Mouse (Mus musculus): ENCODE results near the gene Dagla.

Gene Dagla

DNA sequence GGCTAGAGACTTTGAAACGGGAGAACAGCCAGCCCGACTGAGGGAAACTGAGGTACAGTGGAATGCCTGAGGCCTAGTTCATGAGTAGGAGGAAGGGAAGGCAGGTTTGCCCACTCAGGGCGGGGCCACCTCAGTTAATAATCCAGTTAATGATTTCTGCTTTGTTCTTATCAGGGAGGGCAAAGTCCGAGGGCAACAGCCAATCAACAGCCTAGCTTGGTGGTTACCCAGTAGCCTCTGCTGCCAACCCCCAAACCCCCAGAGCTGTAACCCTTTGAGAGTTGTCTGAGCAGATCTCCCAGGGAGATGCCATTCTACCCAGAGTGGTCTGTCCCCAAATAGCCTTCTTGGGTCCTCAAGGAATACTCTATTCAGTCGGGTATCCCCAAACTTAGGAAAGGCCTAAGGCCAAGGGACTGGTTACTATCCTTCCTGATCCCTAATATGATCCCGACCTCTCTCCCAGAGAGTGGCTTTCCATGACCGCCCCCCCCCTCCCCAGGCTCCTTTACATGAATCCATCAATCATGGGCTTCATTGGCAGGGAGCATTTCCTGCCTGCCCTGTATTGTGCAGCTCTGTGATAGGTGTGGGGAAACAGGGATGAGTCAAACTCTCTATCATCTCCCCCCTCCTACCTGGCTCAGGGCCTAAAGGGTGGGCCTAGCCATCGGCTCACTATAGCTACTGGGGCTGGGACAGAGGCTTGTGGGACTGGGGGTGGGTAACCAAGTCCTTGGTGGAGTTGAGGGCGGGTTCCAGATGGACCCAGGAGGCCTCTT, 68.7 kb downstream of the Dagla start:
- DNase-seq (ENCODE audit: low spot score) = no peak

- DNase-seq (ENCODE audit: low spot score) = no peak
Measured at GRCm38 (mm10) chr19:10232327-10233017, 72.2 kb downstream of the Dagla start.

- DNase-seq (ENCODE audit: low spot score) = no peak
Measured at GRCm38 (mm10) chr19:10231871-10232270, 72.8 kb downstream of the Dagla start.

- DNase-seq (ENCODE audit: low spot score) = no peak
Measured at GRCm38 (mm10) chr19:10231016-10231415, 73.7 kb downstream of the Dagla start.

DNA sequence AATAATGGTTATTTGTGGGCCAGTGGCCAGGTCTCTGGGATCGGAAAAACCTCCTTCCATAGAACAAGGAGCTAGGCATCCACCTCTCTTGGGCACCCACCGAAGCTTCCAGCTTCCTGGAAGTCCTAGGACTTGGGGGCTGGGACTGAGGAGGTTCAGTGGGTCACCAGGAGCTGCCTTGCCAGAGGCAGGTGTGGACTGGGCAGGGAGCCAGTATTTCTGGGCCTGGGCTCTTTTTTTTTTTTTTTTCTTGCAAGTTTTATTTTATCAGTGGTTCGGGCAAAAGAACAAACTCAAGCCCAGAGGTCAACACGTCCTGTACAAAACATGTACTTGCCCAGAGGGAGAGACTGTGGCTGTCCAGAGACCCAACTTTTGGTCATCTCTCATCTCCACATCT, 78.9 kb downstream of the Dagla start:
- DNase-seq (ENCODE audit: low spot score) = no peak

- DNase-seq (ENCODE audit: low spot score) = no peak
Measured at GRCm38 (mm10) chr19:10224637-10225453, 79.8 kb downstream of the Dagla start.

GRCm38 (mm10) chr19:10223561-10223960, 81.1 kb downstream of the Dagla start:
- no peak for DNase-seq (ENCODE audit: low spot score)

DNA sequence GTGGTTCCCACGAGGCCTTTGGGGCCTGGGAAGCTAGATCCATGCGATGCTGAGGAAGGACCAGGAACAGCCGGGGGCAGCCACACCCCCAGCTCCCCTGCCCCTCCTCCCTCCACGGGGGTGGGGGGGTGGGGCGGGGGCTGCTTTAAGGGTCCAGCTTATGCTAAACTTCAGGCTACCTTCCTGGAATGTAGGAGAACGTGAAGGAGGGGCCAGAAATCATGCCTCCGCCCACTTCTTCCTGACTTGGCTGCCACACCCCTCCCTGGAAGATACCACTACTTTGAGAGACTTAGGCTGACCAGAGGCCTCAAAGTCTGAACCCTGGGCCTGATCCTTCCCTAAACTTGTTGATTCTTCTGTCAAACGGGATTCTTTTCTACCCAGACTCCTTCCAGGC, 82.0 kb downstream of the Dagla start:
- no peak for DNase-seq (ENCODE audit: low spot score)

- no peak for DNase-seq (ENCODE audit: low spot score)
Measured at GRCm38 (mm10) chr19:10221585-10221984, 83.1 kb downstream of the Dagla start.

GRCm38 (mm10) chr19:10219593-10219992, 85.1 kb downstream of the Dagla start:
- no peak for DNase-seq (ENCODE audit: low spot score)

GRCm38 (mm10) chr19:10219108-10219507, 85.6 kb downstream of the Dagla start:
- no peak for DNase-seq (ENCODE audit: low spot score)

DNA sequence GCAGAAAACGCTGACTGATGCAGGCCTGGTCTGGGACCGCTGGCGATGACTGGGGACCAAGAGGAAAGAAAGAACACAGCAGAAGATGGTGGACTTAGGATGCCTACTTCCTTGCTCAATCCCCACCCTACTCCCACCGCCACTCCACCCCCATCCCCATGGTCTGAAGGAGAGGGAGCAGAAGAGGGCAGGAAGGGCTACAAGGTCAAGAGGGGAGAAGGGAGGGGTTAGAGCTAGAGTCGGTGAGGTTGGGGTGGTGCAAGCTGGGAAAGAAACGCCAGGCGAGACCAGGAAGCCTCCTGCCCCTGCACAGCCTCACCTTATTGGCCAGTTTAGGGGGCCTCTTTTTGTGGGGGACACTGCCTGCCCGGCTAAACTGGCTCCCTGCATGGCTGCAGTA, 88.6 kb downstream of the Dagla start:
- DNase-seq (ENCODE audit: low spot score) = no peak

DNA sequence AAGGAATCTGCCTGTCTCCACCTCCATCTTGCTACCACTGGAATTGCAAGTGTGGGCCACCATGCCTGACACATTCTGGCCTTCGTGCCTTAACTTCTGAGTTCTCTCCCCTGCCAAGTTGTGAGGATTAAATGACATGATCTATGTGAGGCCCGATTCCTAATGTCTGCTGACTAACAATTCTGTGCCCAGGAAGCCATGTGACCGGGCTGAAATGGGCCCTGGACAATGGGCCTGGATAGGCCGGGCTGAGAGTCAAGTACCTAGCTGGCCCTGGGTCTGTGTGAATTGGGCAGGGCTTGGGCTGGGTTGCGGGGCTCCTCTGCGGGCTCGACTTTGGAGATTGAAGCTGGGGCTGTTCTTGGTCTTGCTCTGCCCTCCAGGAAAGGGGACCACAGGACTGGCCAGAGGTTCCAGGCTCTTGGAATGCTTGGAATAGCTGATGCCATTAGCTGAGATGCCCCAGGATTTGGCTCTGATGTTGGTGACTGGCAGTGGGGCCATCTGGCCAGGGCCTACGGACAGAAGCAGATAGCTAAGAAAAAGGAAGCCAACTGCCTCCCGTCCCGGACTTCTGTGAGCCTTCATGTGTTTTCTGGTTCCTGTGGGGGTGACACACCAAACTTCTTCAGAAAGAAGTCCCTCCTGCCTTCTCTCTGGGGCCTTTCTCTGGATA, 90.7 kb downstream of the Dagla start:
- no peak for DNase-seq (ENCODE audit: low spot score)

GRCm38 (mm10) chr19:10210885-10211284, 93.8 kb downstream of the Dagla start:
- no peak for DNase-seq (ENCODE audit: low spot score)

GRCm38 (mm10) chr19:10208851-10209250, 95.8 kb downstream of the Dagla start:
- no peak for DNase-seq (ENCODE audit: low spot score)

- DNase-seq (ENCODE audit: low spot score) = no peak
Measured at GRCm38 (mm10) chr19:10205051-10205450, 99.6 kb downstream of the Dagla start.

DNA sequence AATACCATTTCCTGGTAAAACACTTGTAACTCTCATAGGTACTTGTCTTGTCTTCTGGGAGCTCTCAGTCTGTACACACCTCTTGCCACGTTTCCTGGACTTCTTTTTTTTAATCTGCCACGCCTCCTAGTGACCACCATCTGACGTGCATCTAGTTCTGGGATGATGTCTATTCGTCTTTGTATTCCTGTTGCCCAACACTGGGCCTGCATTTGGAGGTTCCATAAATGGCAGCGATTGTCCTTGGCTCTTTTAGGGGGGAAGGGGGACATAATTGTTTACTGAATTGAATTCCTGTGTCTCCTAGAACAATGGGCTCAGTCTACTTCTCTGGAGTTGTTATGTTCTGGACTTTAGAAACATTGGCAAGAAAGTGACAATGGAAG, 100.1 kb downstream of the Dagla start:
- DNase-seq (ENCODE audit: low spot score) = no peak

DNA sequence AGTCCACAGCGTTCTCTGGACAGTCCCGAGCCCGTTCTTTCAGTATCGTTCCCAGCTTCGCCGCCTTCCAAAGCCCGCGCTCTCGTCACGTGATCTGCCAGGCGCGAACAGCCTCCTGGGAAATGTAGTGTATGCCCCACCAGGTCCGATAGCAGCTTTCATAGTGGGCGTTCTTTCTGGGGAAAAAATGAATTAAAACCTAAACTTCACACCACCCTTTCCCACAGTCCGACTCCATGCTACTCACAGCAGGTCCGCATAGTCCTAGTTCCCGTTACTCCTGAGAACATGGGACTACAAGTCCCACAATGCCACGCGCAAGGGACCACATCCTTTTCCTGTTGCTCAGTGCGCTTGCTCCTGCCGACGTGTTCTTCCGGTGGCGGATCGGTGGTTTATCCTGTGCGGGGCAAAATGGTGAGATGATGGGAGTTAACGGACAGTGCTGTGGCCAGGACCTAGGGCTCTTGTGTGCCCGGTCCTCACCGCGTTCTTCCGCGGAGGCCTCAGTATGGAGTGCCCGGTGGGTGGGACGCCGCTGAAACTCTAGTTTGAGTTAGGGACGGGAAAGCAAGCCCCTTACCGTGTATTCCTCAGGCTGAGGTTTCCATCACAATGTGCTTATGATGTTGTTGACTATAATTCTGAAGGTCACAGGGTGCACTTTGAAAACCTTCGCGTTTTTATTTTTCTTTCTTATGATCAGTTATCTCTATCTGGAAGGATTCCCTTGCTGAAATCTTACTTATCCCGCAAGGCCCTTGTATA, 100.6 kb downstream of the Dagla start, which contains the start of the genes Tmem258 and Fen1:
Tmem258 (plus strand) TSS at position 167 of the 768 bp plus-strand sequence.
Fen1 (minus strand) TSS at position 322 of the 768 bp plus-strand sequence.
- DNase-seq (ENCODE audit: low spot score) = peak; percentile 88

DNA sequence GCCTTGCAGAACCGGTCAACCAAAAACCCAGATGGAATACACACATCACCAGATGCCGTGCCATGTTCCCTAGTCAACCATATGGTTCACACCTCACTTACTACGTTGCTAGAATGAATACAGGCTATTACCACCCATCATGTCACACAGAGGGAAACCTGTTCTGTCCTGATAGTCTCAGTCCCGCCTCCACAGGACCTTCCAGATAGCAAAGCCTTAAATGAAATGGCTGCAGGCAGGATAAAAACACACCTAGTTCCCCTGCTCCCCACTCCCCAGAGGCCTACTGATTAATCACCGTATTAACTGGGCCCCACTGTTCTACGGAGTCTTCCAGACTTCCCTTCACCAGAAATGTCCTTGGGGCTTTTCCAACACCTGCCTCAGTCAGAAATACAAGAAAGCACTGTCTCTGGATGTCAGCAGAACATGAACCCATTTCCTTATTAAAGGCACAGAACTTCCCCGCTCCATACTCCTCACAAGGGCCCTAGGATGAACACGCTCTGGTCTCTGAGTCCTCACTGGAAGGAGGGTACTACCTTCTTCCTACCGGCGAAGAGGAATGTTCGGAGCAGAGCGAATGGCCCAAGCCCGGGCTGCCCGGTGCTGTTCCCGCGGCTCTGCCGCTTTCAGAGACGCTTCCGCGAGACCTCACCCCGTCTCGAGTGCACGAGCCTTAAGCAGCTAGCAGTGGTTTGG, 101.4 kb downstream of the Dagla start:
- DNase-seq (ENCODE audit: low spot score) = no peak

- DNase-seq (ENCODE audit: low spot score) = peak; percentile 57
Measured at GRCm38 (mm10) chr19:10198723-10199122, 106.0 kb downstream of the Dagla start.

- DNase-seq (ENCODE audit: low spot score) = no peak
Measured at GRCm38 (mm10) chr19:10198286-10198685, 106.4 kb downstream of the Dagla start.

All from ovary, postnatal 10 days (tissue).